Mouse (Mus musculus): ENCODE results near the gene C1qtnf5.

- no peak for TF ChIP-seq POLR2A (IDR thresholded peaks at IDR 0.05; ENCODE audit: insufficient read depth, low read length)
- peak; percentile 64 for TF ChIP-seq CTCF (IDR thresholded peaks at IDR 0.05; ENCODE audit: low read depth, low read length)
Measured at GRCm38 (mm10) chr9:44066785-44067225, 40.2 kb upstream of the C1qtnf5 start, which contains the start of gene Usp2.

All from ES-Bruce4 (cell line).